Mouse (Mus musculus): ENCODE measurements around the gene Nptxr.

Nptxr gene

DNA sequence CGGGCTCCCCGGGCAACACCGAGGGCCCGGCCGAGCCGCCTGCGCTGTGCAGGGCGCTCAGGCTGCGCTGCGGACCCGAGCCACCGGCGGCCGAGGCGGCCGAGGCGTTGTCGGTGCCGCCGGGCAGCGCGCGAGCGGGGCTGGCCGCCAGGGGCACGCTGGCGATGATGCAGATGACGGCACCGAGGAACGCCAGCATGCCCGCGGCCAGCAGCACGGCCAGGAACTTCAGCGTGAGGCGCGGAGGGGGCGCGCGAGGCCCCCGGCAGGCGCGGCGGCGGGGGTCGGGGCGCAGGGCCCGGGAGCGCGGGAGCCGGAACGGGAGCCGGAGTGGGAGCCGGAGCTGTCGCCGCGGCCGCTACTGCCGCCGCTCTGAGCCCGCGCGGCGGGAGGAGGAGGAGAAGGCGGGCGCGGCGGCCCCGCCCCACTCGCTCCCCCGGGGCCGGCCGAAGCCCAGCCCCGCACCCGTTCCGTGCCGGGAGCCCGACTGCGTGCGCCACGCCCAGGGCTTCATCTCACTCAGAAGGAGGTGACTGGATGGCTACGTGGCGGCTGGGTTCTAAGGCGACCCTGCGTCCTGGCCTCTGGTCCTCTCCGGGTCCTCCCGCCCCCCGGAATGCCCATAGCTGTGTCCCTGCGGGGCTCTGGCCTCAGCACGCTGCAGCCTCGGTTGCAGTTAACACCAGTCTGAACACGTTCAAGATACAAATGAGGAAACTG lies at the start of gene Nptxr:
TSS of gene Nptxr (minus strand) at position 415 of the 720 bp plus-strand sequence.
- DNase-seq: peak; percentile 68 to 85

DNA sequence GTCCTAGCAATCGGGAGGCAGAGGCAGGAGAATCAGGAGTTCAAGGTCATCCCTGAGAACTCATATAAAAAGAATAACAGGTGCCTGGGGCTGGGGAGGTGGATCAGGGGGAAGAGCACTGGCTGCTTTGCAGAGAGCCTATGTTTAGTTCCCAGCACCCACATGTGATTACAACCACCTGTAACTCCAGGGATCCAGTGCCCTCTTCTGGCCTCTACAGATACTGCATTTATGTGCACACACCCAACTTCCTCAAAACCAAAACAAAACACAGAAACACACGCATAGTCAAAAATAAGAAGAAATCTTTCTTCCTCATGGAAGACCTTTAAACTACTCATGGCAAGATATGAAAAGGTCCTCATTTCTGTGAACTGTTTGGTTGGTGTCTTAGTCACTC lies 45.6 kb upstream of the Nptxr start:
- no peak for DNase-seq

DNA sequence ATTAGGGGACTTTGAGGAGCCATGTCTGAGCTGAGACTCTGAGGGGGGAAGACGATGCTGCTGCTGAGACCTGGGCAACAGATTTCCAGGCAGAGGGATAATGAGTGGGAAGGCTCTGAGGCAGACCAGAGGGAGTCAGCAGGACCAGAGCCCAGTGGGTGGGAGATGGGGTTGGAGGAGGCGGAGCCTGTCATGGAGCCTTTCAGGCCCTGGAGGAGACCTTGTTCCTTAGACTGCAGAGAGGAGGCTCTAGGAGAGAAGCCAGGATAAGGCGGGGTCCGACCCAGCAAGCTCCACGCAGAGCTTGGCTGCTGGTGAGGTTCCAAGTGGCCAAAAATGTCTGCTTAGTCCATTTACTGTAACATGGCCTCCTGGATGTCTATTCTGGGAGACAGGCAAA lies 42.5 kb upstream of the Nptxr start:
- DNase-seq: no peak

DNA sequence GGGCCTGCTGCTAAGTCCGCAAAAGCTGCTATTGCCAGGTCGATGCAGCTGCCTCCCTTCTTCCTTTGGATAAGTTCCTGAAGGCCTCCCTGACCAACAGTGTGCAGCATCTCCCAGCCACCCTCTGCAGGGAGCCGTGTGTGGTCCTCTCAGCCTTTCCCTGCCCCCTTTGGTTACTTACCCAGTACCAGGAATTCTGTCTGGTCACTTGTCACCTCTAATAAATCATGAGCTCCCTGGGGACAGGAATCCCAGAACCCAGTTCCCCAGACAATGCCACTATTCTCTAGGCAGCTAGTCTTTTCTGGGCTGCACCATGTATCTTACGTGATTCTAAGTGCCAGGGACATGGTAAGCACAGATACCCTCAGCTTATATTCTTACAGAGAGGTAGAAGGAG lies 41.4 kb upstream of the Nptxr start:
- no peak for DNase-seq

DNA sequence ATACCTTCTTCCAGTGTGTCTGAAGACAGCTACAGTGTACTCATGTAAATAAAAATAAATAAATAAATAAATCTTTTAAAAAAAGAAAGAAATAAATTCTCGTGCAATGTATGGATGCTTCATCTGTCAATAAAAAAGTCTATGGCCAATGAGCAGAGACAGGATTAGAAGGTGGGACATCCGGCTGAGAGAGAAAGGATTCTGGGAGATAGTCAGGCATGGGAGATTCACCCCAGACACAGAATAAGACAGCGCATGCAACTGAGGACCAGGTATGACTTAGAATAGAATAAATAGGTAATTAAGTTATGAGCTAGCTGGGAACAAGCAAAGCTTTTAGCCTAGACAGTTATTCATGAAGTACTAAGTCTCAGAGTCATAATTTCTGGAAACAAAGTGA lies 38.4 kb upstream of the Nptxr start:
- no peak for DNase-seq

DNA sequence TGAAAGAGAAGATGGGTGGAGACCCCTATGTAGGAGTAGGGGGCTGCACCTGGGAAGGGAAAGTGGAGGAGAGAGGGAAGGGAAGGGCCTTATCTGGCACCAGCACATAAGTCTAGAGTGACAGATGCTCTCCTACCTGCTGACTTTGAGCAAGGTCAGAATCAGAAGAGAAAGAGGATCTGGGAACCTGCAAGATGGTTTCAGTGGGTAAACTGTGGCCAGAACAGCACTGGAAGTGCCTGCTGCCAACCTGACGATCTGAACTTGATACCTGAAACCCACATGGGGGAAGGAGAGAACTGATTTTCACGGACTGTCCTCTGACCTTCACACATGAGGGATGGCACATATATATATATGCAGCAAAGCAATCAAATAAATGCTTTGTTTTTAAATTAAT lies 35.7 kb upstream of the Nptxr start:
- no peak for DNase-seq

DNA sequence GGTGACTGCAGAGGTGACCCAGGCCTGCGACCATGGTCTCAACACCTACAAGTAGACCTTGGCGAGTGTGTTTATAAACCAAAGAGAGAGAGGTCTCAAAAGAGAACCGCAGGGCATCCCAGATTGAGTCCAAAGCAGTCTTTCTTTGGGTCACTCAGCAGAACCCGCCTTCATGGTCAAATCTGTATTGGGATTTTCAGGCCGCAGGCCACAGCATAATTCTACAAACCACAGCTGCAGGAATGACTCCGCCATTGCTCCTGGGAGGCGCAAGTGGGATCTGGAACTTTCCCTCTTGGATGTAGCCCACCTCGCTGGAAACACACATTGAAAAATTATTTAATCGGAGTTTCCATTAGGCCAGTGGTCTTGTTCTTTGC lies 30.3 kb upstream of the Nptxr start:
- peak in 1 of 2 experiments; percentile 19 for DNase-seq

DNA sequence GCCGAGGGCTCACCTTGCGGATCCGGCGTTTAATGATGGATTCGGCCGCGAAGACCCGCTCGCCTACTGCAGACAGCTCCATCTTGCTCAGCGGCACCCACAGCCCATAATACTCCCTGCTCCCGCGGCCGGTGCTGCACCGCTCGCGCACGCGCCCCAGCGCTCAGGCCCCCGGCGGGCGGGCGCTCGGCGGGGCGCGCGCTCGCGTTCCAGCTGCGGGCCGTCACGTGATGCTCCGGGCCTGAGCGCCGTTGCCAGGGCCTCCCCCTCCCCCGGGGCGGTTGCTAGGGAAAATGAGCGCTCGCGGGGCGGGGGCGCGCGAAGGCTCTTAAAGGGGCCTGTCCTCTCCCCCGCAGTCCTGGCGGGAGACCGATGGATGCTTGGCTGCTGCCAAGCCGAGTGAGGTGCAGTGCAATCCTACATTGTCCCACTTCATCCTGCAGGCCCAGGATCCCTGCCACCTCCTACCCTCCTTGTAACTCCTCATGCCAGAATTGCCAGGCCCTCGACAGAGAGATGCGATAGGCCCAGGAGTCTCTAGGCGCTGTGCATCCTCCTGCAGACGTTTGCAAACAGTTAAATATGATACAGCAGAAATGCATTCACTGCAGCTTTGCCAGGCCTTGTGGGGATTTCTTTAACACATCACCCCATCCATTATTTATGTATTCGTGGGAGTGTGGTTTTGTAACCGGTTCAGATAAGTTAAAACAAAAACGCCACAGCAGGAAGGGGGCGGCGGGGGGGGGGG lies 29.7 kb upstream of the Nptxr start, which contains the start of the genes Npcd and Cbx6:
TSS of gene Npcd (minus strand) at position 108 of the 751 bp plus-strand sequence.
TSS of gene Cbx6 (minus strand) at position 559 of the 751 bp plus-strand sequence.
- peak; percentile 95 to 98 for DNase-seq

DNA sequence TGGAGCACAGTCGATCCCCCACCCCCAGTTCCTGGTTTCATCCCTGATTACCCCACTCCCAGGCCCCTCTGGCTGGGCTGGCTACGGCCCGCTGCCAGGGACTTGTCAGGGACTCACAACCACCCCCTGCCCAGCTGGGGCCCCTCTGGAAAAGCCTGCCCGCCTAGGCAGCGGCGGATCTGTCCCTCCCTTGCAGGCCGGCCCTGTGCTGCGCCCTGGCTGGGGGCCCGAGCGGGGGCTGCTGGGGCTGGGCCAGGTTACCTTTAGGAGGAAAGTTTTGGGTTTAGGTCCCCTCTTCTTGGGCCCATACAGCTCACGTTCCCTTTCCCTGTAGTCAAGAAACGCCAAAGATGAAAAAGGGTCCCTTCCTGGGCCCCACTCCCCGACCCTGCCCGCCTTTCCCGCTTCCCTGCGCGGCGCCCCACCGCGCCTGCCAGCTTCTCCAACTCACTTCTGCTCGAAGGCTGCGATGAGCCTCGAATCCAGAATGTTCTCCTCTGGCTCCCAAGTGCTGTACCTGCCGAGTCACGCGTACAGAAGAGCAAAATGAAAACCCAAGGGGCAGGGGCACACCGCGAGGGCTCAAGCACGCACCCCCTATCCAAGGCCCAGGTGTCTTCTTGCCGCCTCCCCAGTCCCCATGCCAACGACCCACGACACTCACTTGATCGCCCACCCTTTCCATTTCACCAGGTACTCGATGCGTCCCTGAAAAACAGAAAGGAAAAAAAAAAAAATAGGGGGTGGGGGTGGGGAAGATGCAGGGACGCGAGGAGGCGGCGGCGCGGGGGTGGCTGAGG lies 28.9 kb upstream of the Nptxr start:
- DNase-seq: peak; percentile 43 to 64

DNA sequence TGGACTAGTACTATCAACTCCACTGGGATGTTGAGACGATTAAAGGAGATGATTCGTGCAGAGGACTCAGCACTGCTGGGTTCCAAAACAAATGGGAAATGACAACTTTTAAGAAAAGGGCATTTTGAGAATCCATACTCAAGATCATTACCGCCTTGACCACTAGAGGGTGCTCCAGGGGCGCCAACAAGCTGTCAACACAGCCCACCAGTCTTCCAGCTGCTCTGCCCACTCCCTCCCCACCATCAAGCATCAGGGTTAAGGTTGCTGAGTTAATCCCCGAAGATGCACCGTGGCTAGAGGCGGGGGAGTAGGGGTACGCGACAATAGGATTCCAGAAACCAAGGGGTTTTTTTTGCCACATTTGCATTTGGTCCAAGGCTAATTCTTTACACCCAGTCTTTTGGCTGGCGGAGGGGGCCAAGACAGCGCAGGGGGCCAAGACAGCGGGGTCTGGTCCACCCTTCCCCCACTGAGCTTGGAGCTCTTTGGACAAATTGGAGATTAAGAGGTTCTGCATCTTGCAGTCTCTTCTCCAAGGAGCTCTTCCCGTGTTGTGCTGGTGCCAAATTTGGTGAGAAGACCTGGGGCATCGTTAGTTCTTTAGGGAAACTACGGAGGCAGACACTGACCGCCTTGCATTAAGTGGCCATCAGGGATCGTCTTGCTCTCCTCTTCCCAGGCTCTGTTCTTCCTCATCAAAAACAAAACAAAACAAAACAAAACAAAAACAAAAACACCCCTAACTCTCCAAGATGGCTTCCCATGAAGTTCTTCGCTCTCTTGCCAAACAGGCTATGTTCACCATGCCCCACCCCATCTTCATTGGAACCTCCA lies 27.7 kb upstream of the Nptxr start:
- DNase-seq: peak; percentile 80 to 86

DNA sequence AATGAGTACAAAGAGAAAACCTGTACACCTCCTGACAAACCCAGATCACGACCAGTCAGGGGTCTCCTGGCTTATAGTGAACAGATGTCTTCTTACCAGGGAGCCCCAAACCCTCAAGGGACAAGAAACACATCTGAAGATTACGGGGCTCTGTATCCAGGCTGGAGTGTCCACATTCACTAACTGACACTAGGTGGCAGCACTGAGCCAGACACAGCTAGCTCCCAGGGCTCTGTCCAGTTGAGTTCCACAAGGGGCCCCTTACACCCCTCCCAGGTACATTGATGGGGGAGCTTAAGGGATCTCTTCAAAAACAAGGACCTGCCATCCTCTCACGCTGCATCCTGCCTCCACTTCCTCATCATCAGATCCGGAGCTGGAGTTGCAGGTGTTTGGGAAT lies 25.8 kb upstream of the Nptxr start:
- peak; percentile 86 to 88 for DNase-seq

DNA sequence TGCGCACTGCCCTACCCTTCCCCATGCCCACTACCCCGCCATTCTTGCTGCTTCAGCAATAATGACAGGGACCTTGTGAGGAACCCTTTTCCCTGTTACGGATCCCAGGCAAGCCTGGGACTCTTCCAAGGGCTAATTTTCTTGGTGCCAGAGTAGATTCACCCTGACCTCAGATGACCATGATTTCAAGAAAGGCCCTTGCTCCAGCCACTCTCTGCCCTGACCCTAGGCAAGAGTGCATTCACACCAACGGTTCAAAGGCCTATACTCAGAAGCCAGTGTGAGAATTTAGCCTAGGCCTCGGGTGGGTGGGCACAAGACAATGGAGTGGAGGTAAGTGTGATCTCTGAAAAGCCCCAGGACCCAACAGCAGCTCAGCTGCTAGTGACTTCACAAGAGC lies 24.9 kb upstream of the Nptxr start:
- DNase-seq: no peak

DNA sequence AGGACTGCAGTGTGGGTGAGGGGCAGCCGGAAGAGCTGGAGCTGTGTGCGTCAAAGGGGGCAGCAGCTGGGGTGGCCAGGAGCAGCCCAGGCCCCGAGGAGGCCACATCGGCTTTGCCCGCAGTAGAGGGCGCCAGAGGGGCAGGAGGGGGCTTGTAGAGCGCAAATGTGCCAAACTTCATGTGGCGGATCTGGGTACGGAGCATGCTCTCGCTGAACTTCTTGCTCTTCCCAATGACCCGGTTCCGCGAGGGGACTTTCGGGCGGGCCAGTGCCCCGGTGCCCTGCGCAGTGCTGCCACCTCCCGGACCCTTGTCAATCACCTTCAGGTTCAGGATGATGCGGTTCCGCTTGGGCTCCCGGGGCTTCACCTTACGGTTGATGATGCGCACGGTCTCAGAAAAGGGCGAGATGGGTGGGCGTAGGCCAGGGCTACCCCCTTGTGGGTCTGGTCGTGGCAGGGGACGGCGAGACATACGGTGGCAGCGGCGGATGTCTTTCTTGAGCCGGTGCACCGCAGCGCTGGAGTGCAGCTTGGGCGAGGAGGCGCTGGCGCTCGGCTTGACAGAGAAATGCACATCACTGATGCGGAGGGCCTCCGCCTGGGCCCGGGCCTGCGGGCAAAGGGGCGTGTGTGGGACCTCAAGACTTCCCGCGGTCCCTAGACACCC lies 23.9 kb upstream of the Nptxr start:
- peak; percentile 78 to 80 for DNase-seq

DNA sequence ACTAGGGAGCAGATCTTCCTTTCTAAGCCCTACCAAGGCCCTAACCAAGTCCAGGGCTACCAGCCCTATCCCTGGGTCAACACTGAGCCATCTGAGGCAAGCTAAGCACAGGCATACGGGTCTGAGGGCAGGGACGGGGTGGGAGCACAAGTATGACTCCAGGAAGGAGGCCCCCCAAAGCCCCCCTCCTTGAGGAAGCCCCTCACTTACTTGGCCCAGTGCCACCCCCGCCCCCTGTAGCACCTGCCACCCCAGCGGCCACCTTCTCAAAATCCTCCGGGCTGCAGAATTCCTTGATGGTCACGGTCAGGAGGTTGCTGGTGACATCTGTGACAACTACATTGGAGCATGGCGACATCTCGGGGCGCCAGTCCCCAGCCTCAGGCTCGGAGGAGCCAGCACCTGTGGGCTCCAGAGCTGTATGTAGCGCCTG lies 23.2 kb upstream of the Nptxr start:
- no peak for DNase-seq

DNA sequence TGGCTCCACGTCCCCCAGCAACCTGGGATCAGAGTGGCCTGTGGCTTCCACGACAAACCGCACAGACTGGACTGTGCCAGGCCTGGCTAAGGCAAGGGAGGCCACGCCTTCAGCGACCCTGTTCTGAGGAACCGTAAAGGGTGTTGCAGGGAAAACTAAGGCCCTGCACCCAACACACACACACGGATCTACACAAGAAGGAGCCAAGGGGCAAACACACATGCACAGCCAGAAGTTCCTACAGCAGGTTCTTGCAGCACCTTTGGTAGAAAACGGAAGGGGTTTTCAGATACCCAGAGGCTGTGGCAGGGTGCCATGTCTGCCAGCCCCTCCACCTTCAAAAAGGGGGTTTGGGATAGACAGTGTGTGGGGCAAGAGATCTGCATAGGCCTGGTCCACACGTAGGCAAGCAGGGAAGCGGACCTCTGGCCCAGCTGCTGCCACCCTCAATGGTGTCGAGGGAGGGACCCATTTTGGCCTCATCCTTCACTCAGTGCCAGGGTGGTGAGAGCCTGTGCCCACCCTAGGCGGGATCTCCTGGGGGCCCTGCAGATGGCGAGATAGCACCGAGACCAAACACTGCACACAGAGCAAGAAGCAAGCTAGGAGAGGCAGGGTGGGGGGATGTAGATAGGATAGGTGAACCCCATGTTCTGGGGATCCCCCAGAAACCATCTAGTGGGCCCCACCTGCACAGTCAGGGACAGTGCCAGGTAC lies 22.7 kb upstream of the Nptxr start:
- DNase-seq: peak in 1 of 2 experiments; percentile 35

DNA sequence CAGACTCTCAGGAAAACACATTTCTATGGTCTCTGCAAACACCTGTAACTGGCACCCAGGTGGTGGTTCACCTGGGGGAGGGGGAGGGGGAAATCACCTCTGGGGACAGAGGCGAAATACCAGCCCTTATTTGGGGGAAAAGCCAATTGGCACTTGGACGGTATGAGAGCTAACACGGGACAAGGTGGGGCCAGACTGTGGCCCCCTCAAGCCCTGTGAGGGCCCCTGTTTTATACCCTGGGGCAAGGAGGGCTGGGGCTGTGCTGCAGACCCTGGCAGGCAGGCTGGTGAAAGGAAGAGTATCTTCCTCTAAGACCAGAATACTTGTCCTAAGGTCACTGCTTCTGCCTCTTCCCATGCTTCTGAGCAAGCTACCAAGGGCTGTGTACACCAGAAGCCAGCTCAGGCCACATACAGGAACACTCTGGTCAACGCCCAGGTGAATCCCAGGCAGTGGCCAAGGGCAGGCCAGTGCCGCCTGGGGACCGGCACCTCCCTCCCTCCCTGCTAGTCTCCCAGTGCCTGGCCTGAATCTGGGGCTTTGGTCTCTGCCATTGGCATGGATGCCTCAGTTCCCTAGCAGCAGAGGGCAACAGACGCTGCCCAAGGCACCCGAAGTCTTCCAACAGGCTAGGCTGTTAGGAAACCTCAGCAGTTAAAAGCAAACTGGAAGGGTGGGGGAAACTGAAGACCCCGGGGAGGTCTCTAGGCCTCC lies 21.8 kb upstream of the Nptxr start:
- peak; percentile 39 to 46 for DNase-seq

DNA sequence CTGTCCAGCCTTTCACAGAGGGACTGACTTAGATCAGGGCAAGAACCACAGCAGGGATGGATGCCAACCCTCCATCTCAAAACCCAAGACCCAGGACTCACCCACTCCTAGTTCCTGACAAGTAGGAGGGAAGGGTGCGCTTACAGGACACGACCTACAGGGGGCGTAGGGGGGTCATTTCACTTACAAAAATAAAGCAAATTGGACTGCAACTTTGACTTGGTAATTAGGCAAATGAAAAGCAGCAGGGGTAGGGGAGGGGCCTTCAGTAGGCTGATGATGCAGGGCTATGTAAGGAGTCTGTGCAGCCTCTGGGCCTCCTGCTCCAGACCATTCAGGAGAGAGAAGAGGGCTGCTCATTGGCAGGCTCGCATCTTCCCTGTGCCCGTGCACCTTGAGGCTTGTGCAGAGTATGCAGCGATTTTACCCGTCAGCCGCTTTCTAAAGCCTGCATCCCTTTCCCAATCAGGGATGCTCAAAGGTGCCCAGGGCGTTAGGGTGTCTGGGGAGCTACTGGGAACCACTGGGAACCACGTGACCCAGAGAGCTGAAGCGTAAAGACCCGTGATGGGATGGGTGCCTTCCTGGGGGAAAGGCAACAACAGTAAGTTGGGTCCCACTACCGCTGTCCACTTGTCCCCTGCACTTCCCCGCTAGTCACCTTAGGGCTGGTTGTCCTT lies 20.7 kb upstream of the Nptxr start:
- peak in 1 of 2 experiments; percentile 41 for DNase-seq

DNA sequence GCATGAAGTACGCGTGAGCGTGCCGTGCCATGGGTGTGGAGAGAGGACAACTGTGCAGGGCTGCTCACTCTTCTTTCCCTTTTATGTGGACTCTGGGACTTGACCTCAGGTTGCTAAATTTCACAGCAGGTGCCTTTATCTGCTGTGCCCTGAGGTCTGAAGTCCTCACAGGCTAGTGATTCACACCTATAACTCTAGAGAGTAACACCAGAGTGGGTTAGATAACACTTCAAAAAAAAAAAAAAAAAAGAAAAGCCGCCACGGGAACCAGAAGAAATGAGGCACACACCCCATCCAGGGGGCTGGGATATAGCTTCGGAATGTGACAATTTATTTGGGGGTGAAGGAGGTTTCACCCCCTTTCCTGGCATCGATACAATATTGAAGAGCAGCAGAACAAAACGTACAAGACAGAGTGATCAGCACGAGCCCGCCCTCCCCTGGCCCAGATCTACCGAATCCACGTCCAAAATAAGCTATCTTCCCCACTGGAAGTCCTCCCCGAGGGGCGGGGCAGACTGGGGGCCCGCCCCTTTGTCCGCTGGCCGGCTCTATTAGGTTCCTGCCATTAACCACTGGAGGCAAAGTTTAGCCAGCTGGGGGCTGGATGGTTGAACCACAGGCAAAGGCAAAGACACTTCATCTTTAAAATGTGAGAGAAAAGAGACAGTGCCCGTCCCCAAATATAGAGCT lies 19.2 kb upstream of the Nptxr start:
- peak in 1 of 2 experiments; percentile 46 for DNase-seq
